In the genomic region with DNA sequence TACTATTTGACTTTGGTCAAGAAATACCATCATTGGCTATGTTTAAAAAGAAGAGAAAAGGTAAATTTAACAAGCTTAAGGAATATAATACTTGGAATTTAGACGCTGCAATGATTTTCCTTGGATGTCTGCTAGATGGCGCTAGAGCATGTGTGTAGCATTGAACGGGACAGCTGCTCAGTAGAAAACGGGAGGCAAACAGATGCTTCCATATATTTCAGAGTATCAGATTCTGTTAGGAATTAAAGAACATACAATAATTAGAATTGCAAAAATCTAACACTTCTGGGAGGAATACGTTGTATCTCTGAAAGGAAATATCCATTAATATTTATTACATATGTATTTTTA, we compare ENCODE assay signal across 10 mouse cellular contexts.
A peak's percentile ranks its signal among the peaks of the same experiment; 100 is the strongest.
DNase-seq lines count a peak whose midpoint lies in the region; ATAC-seq and TF ChIP-seq lines count a peak whose summit lies in the region.
"Had no signal": no experiment of that assay in that cellular context is flagged by ENCODE, and none has a peak within 500 bp of the region (broad histone marks: within the 10 kb centered on the region; RNA-seq: fewer than 3 reads in every experiment).

No protein-coding gene starts in this region.

- no peak overlapping the region for H3K9ac ChIP-seq in liver, adult 2 months (ENCODE audit: low read depth, low read length)
- no peak overlapping the region for H3K9ac ChIP-seq in hindbrain, embryonic 16.5 days (ENCODE audit: low read depth, low read length)
- H3K9ac ChIP-seq in lung, embryonic 14.5 days: no peak overlapping the region
- H3K9ac ChIP-seq: embryonic facial prominence, embryonic 15.5 days had no signal

- WGBS in liver, adult 2 months: 3% methylated on average over 5 of the region's 5 CpGs
- 6% methylated on average over 5 of the region's 5 CpGs for WGBS in forebrain, embryonic 10.5 days
- 2% methylated on average over 5 of the region's 5 CpGs for WGBS in hindbrain, embryonic 16.5 days
- WGBS in lung, embryonic 14.5 days: 3% methylated on average over 5 of the region's 5 CpGs

- H3K79me2 ChIP-seq in liver, adult 2 months (ENCODE audit: control insufficient read depth, insufficient read depth, low read length): no peaks in the 10 kb centered on the region

- H3K27ac ChIP-seq in liver, adult 2 months (replicated peaks; ENCODE audit: insufficient read depth, low read depth, low read length): no peak overlapping the region
- no peak overlapping the region for H3K27ac ChIP-seq in forebrain, embryonic 10.5 days
- H3K27ac ChIP-seq in hindbrain, embryonic 16.5 days (ENCODE audit: low read depth, low read length): no peak overlapping the region
- H3K27ac ChIP-seq in lung, embryonic 14.5 days (ENCODE audit: low read depth): no peak overlapping the region
- H3K27ac ChIP-seq: embryonic facial prominence, embryonic 15.5 days had no signal

- no peak for TF ChIP-seq POLR2A in liver, adult 2 months (IDR thresholded peaks at IDR 0.05; ENCODE audit: extremely low read depth, insufficient read depth, low read length)

- DNase-seq in liver, adult 2 months (ENCODE audit: extremely low read depth, low read depth, low spot score): peak; percentile 39
- no peak for DNase-seq in liver
- DNase-seq in c-Kit-positive CD71-positive TER-119-negative erythroid progenitor cells, embryonic 14.5 days (ENCODE audit: low read depth): peak; percentile 4
- DNase-seq in forebrain, embryonic 10.5 days (ENCODE audit: extremely low spot score, low spot score): no peak
- DNase-seq in lung, embryonic 14.5 days: peak; percentile 85
- DNase-seq in right cerebral cortex, postnatal 10 days (ENCODE audit: low spot score in 2 of 2): peak; percentile 59 to 76
- no peak for DNase-seq in T-cell, adult 2 months (ENCODE audit: low spot score)

- peak overlapping the region; percentile 51 for H3K4me2 ChIP-seq in hindbrain, embryonic 16.5 days (ENCODE audit: low read length)
- H3K4me2 ChIP-seq in lung, embryonic 14.5 days: peak overlapping the region; percentile 37; the same call in 1 of the 2 replicates

- peak; percentile 91 for ATAC-seq in hindbrain, embryonic 16.5 days
- ATAC-seq in lung, embryonic 14.5 days (ENCODE audit: insufficient read depth): peak; percentile 70; the same call in 1 of the 2 replicates

- H3K9me3 ChIP-seq in forebrain, embryonic 10.5 days: no peaks in the 10 kb centered on the region
- no peaks in the 10 kb centered on the region for H3K9me3 ChIP-seq in hindbrain, embryonic 16.5 days (ENCODE audit: control insufficient read depth, low read length)
- no peaks in the 10 kb centered on the region for H3K9me3 ChIP-seq in lung, embryonic 14.5 days (ENCODE audit: low read depth, low read length)
- H3K9me3 ChIP-seq: embryonic facial prominence, embryonic 15.5 days; megakaryocyte, embryonic 14.5 days had no signal

- no peaks in the 10 kb centered on the region for H3K27me3 ChIP-seq in liver, adult 2 months (ENCODE audit: control insufficient read depth, insufficient read depth, low read length)
- H3K27me3 ChIP-seq in forebrain, embryonic 10.5 days (ENCODE audit: poor library complexity, severe bottlenecking): no peaks in the 10 kb centered on the region
- no peaks in the 10 kb centered on the region for H3K27me3 ChIP-seq in hindbrain, embryonic 16.5 days (replicated peaks; ENCODE audit: control insufficient read depth, insufficient read depth, low read length)
- H3K27me3 ChIP-seq in lung, embryonic 14.5 days (ENCODE audit: insufficient read depth, low read length): no peaks in the 10 kb centered on the region
- H3K27me3 ChIP-seq: embryonic facial prominence, embryonic 15.5 days; megakaryocyte, embryonic 14.5 days had no signal

- no peak overlapping the region for H3K4me3 ChIP-seq in liver, adult 2 months (ENCODE audit: insufficient read depth, low read depth, low read length)
- peak overlapping the region; percentile 29; the same call in 1 of the 2 replicates for H3K4me3 ChIP-seq in forebrain, embryonic 10.5 days
- H3K4me3 ChIP-seq in hindbrain, embryonic 16.5 days (ENCODE audit: low read length): peak overlapping the region; percentile 30
- H3K4me3 ChIP-seq in lung, embryonic 14.5 days (ENCODE audit: low read depth, low read length): no peak overlapping the region
- H3K4me3 ChIP-seq: embryonic facial prominence, embryonic 15.5 days; megakaryocyte, embryonic 14.5 days had no signal

- no peaks in the 10 kb centered on the region for H3K36me3 ChIP-seq in liver, adult 2 months (ENCODE audit: control insufficient read depth, insufficient read depth, low read length)
- no peaks in the 10 kb centered on the region for H3K36me3 ChIP-seq in forebrain, embryonic 10.5 days (replicated peaks)
- H3K36me3 ChIP-seq in hindbrain, embryonic 16.5 days (ENCODE audit: control insufficient read depth, insufficient read depth, low read length): no peaks in the 10 kb centered on the region
- no peaks in the 10 kb centered on the region for H3K36me3 ChIP-seq in lung, embryonic 14.5 days (ENCODE audit: insufficient read depth)
- H3K36me3 ChIP-seq: embryonic facial prominence, embryonic 15.5 days had no signal

- TF ChIP-seq CTCF in liver, adult 2 months (IDR thresholded peaks at IDR 0.05; ENCODE audit: low read depth, low read length): peak; percentile 56
- peak; percentile 77 for TF ChIP-seq CTCF in lung, embryonic 14.5 days (IDR thresholded peaks at IDR 0.05; ENCODE audit: low read depth)

- no peaks in the 10 kb centered on the region for H3K4me1 ChIP-seq in liver, adult 2 months (ENCODE audit: control insufficient read depth, insufficient read depth, low read length)
- peaks cover 10% of the 10 kb centered on the region for H3K4me1 ChIP-seq in forebrain, embryonic 10.5 days
- H3K4me1 ChIP-seq in hindbrain, embryonic 16.5 days (ENCODE audit: control insufficient read depth, insufficient read depth, low read depth, low read length): no peaks in the 10 kb centered on the region
- no peaks in the 10 kb centered on the region for H3K4me1 ChIP-seq in lung, embryonic 14.5 days (ENCODE audit: insufficient read depth)
- H3K4me1 ChIP-seq: embryonic facial prominence, embryonic 15.5 days; megakaryocyte, embryonic 14.5 days had no signal

Comparison
In these comparisons a context has a peak if more than half of its experiments do, and no peak if none do; other contexts are left out.
1. DNase-seq: peak in liver, adult 2 months (single experiment), c-Kit-positive CD71-positive TER-119-negative erythroid progenitor cells, embryonic 14.5 days (single experiment), lung, embryonic 14.5 days (single experiment) and right cerebral cortex, postnatal 10 days (2 of 2); none in liver (single experiment), forebrain, embryonic 10.5 days (single experiment) and T-cell, adult 2 months (single experiment).
2. H3K4me3 ChIP-seq: peak in forebrain, embryonic 10.5 days (single experiment) and hindbrain, embryonic 16.5 days (single experiment); none in liver, adult 2 months (single experiment) and lung, embryonic 14.5 days (single experiment).